Mouse (Mus musculus): ENCODE measurements around the gene Focad. TPM values are rescaled to one million over a fixed set of nuclear protein-coding genes. Genes with fewer than 3 reads are reported as not detected.

Focad gene
- total and polyA plus RNA-seq, 2 experiments from 2014 or later, result 5.0 to 13.2 TPM

DNA sequence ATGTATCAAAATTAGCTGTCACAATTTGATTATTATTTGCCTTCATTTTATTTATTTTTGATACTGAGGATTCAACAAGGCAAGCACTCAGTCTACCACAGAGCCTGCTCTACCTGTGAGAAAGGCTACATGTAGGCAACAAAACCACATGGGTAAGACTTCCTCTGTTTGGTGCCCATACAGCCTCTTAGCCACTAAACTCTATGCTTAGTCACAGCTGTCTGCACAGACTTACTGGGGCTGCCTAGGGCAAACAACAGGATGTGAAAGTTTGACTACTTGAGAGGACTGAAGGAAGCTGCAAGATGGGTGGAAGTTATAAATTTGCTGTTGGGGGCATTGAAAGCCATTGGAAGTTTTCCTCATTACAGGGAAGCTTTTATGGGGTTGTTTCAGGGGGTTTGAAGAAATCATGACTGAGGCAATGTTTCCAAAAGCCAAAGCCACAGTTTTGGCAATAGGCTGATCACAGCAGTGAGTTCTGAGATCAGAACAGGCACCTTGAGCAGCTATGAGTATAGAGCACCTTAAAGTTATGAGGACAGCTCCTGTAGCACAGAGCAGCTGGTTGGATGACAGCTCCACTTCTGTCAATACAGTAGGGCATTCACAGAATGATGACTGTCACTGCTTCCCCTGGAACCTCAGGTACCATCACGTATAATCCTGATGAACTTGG, 355.8 kb downstream of the Focad start:
- Histone ChIP-seq H3K4me1 (ENCODE audit: control insufficient read depth, insufficient read depth) (peaks cover 4% of the 10 kb centered on the region; the same call in 1 of the 2 replicates), H3K9me3 (replicated peaks; ENCODE audit: control insufficient read depth, low read length) (no peaks in the 10 kb centered on the region), H3K36me3 (replicated peaks; ENCODE audit: control insufficient read depth, insufficient read depth, low read length) (no peaks in the 10 kb centered on the region), H3K4me3 (ENCODE audit: low read depth, low read length) (no peak overlapping the region), H3K27ac (ENCODE audit: low read depth) (no peak overlapping the region), H3K4me2 (ENCODE audit: low read depth, low read length) (no peak overlapping the region), H3K9ac (replicated peaks; ENCODE audit: low read depth, low read length) (no peak overlapping the region), H3K27me3 (ENCODE audit: control insufficient read depth, insufficient read depth, low read length) (no peaks in the 10 kb centered on the region)
- 82% methylated on average over 1 of the region's 1 CpGs for WGBS
- DNase-seq (ENCODE audit: low spot score) (no peak), ATAC-seq (ENCODE audit: insufficient read depth, low read depth) (no peak)
- TF ChIP-seq EP300 (IDR thresholded peaks at IDR 0.05; ENCODE audit: low read depth) (no peak), CTCF (IDR thresholded peaks at IDR 0.05; ENCODE audit: low read depth) (no peak)

DNA sequence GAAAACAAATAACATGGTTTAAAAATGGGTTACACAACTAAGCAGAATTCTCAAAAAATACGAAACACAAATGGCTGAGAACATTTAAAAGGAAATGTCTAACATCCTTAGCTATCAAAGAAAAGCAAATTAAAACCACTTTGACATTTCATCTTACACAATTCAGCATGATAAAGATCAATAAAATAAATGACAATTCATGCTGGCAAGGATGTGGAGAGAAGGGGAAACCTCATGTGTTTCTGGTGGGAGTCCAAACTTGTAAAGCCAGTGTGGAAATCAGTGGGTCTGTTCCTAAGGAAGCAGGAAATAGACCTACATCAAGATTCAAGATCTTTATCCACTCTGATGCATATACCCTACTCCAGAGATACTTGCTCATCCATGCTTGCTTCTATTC, 363.7 kb downstream of the Focad start:
- 84% methylated on average over 1 of the region's 1 CpGs for WGBS
- no peaks in the 10 kb centered on the region for H3K36me3 ChIP-seq (replicated peaks; ENCODE audit: control insufficient read depth, insufficient read depth, low read length)
- no peak for DNase-seq (ENCODE audit: low spot score)
- no peaks in the 10 kb centered on the region for H3K4me1 ChIP-seq (ENCODE audit: control insufficient read depth, insufficient read depth)
- no peak for ATAC-seq (ENCODE audit: insufficient read depth, low read depth)
- no peaks in the 10 kb centered on the region for H3K9me3 ChIP-seq (replicated peaks; ENCODE audit: control insufficient read depth, low read length)
- TF ChIP-seq CTCF (IDR thresholded peaks at IDR 0.05; ENCODE audit: low read depth) (no peak), EP300 (IDR thresholded peaks at IDR 0.05; ENCODE audit: low read depth) (no peak)
- no peak overlapping the region for H3K4me3 ChIP-seq (ENCODE audit: low read depth, low read length)
- H3K9ac ChIP-seq (replicated peaks; ENCODE audit: low read depth, low read length), result no peak overlapping the region
- no peak overlapping the region for H3K27ac ChIP-seq (ENCODE audit: low read depth)
- H3K4me2 ChIP-seq (ENCODE audit: low read depth, low read length), result no peak overlapping the region
- H3K27me3 ChIP-seq (ENCODE audit: control insufficient read depth, insufficient read depth, low read length), result no peaks in the 10 kb centered on the region

DNA sequence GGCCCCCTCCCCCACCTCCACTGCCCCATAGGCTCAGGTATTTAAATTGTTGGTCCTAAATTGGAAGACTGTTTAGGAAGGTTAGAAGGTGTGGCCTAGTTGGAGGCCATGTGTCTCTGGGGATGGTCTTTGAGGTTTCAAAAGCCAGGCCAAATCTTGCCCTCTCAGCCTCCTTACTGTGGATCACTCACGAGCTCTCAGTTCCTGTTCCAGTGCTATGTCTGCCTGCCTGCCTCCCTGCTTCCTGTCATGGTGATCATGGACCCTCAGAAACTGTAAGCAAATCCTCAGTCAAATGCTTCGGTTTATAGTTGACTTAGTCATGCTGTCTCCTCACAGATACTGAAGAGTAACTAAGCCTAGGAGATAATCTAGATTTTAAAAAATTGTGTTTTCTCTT, 364.2 kb downstream of the Focad start:
- no peak overlapping the region for H3K9ac ChIP-seq (replicated peaks; ENCODE audit: low read depth, low read length)
- H3K27ac ChIP-seq (ENCODE audit: low read depth), result no peak overlapping the region
- ATAC-seq (ENCODE audit: insufficient read depth, low read depth) (no peak), DNase-seq (ENCODE audit: low spot score) (no peak)
- no peaks in the 10 kb centered on the region for H3K9me3 ChIP-seq (replicated peaks; ENCODE audit: control insufficient read depth, low read length)
- no peaks in the 10 kb centered on the region for H3K4me1 ChIP-seq (ENCODE audit: control insufficient read depth, insufficient read depth)
- no peak overlapping the region for H3K4me2 ChIP-seq (ENCODE audit: low read depth, low read length)
- H3K36me3 ChIP-seq (replicated peaks; ENCODE audit: control insufficient read depth, insufficient read depth, low read length), result no peaks in the 10 kb centered on the region
- TF ChIP-seq CTCF (IDR thresholded peaks at IDR 0.05; ENCODE audit: low read depth) (no peak), EP300 (IDR thresholded peaks at IDR 0.05; ENCODE audit: low read depth) (no peak)
- H3K4me3 ChIP-seq (ENCODE audit: low read depth, low read length), result no peak overlapping the region
- no peaks in the 10 kb centered on the region for H3K27me3 ChIP-seq (ENCODE audit: control insufficient read depth, insufficient read depth, low read length)
- WGBS, result 64% methylated on average over 2 of the region's 2 CpGs

MicroRNAs within 50 kb of the gene (microRNA counts, 519-probe panel; counts per million panel counts)
- microRNA mmu-miR-491, result not detected

Small RNA genes lying within 50 kb of the gene (microRNA-seq; reads per million reads assigned to microRNA genes)
- gene Mir491, result 3.0 reads per million, percentile 15 among the genes with 10 or more reads in this experiment

Other genes with a start within 250 kb of the Focad start
- gene Mllt3, start 61.3 kb upstream of the Focad start, total RNA-seq (2014; rRNA removed; ENCODE audit: low replicate concordance), result 5.1 and 27.2 TPM in 2 replicates
- 13.5 and 14.6 TPM in 2 replicates for gene Mllt3, start 61.3 kb upstream of the Focad start, polyA plus RNA-seq (2015; fragmentation: Nextera tagmentation; extraction: Ambion mirVana)